Mouse (Mus musculus): ENCODE measurements around the gene Zeb2.

DNA sequence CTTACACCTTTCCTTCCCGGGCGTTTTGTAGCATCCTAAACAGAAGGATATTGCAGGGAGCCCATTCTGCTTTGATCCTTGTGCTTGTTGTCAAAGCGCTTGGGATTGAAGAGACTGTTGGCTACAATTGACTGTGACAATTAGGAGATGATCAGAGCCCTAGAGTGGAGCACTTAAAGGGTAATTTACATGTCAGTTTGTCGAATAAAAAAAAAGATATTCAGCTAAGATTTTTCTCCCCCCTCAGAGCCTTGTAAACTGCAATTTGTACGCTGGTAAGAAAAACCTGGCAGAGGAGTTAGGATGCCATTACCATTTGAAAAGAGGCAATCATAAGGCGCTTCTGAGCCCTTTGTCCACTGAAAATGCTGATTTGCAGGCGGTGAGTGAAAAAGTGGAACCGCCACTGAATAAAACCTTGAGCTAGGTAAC is 41.2 kb upstream of the Zeb2 start:
- no peak for TF ChIP-seq CTCF (IDR thresholded peaks at IDR 0.05; ENCODE audit: borderline replicate concordance, insufficient read depth, low read length)
- no peak for TF ChIP-seq POLR2A (IDR thresholded peaks at IDR 0.05; ENCODE audit: low read depth, low read length)

All from embryonic fibroblast, embryonic 13.5 days (primary cell).